Mouse (Mus musculus) limb, embryonic 14.5 days (tissue): ENCODE results near the gene Arhgef17. TPM values are rescaled to one million over a fixed set of nuclear protein-coding genes. Genes with fewer than 3 reads are reported as not detected.
A peak's percentile ranks its signal among the peaks of the same experiment; 100 is the strongest.

ENCODE experiments used
- ATAC-seq: fragments of 200-750 bp; cut with Nextera tagmentation; 2 replicates; pipeline ENCODE4 v1.8.0; 2017; ENCODE audit warnings: low read depth, moderate number of reproducible peaks, moderate TSS enrichment; ENCODE audit not compliant: low FRiP score
- DNase-seq: peaks from one replicate; pipeline ENCODE4 v3.0.0-alpha.2; 2015; ENCODE audit warnings: low spot score
- H3K27ac ChIP-seq: fragments of 300-500 bp; sonication (generic); replicated peaks from 2 replicates; pipeline ENCODE4 v1.5.1; 2014; ENCODE audit warnings: low read depth, mild to moderate bottlenecking, low read length, moderate library complexity, mixed read lengths
- H3K27me3 ChIP-seq: fragments of 300-500 bp; sonication (generic); 2 replicates; pipeline ENCODE4 v1.6.1; 2014; ENCODE audit warnings: low read length, mixed read lengths; ENCODE audit not compliant: control insufficient read depth, insufficient read depth
- H3K36me3 ChIP-seq: fragments of 300-500 bp; sonication (generic); 2 replicates; pipeline ENCODE4 v1.6.1; 2014; ENCODE audit warnings: mild to moderate bottlenecking, low read length, moderate library complexity, mixed read lengths; ENCODE audit not compliant: control insufficient read depth, insufficient read depth
- H3K4me1 ChIP-seq: fragments of 300-500 bp; sonication (generic); 2 replicates; pipeline ENCODE4 v1.6.1; 2014; ENCODE audit warnings: antibody characterized with exemption, low read length, mixed read lengths; ENCODE audit not compliant: control insufficient read depth, insufficient read depth
- H3K4me2 ChIP-seq: fragments of 300-500 bp; sonication (generic); replicated peaks from 2 replicates; pipeline ENCODE4 v1.6.1; 2014; ENCODE audit warnings: low read depth, mild to moderate bottlenecking, low read length, moderate library complexity; ENCODE audit not compliant: severe bottlenecking
- H3K4me3 ChIP-seq: fragments of 300-500 bp; sonication (generic); replicated peaks from 2 replicates; pipeline ENCODE4 v1.5.1; 2014; ENCODE audit warnings: low read length
- H3K9ac ChIP-seq: fragments of 300-500 bp; sonication (generic); 2 replicates; pipeline ENCODE4 v1.6.1; 2014; ENCODE audit warnings: mild to moderate bottlenecking, low read depth, low read length, moderate library complexity; ENCODE audit not compliant: severe bottlenecking
- H3K9me3 ChIP-seq: fragments of 300-500 bp; sonication (generic); 2 replicates; pipeline ENCODE4 v1.6.1; 2016; ENCODE audit warnings: low read length; ENCODE audit not compliant: control insufficient read depth
- POLR2A ChIP-seq: fragments of 200-500 bp; IDR thresholded peaks from 2 replicates; pipeline ENCODE4 v1.8.0; 2012; ENCODE audit warnings: inconsistent platforms, mild to moderate bottlenecking, moderate library complexity, borderline replicate concordance; ENCODE audit not compliant: insufficient read depth, insufficient read length; ENCODE audit errors: extremely low read depth
- WGBS: fragments of 180-500 bp; shearing (Covaris S2); extraction: QIAGEN DNeasy Blood & Tissue Kit; methylation state at CpG from one replicate; pipeline ENCODE4 v1.1.7; 2014; 5-methylcytosine and 5-hydroxymethylcytosine counted together
- polyA plus RNA-seq, 2 experiments: library from polyadenylated mRNA; depleted of rRNA in 1 of 2; stranded (reverse) in 1 of 2; unstranded in 1 of 2; fragments of >200 nt; fragmentation: Nextera tagmentation in 1 of 2; extraction: Ambion mirVana in 1 of 2; gene quantifications; 2 replicates each; pipeline versions ENCODE4 v1.2.1 to v1.2.3; 2012 to 2014

Gene Arhgef17
- polyA plus RNA-seq, 2 experiments: 15.4 to 42.8 TPM

GRCm38 (mm10) chr7:100902451-100903137 lies 29.3 kb downstream of the Arhgef17 start:
- Histone ChIP-seq H3K4me1 (peaks cover 2% of the 10 kb centered on the region; the same call in 1 of the 2 replicates), H3K36me3 (peaks cover 22% of the 10 kb centered on the region), H3K9me3 (no peaks in the 10 kb centered on the region), H3K27ac (no peak overlapping the region), H3K9ac (no peak overlapping the region), H3K27me3 (no peaks in the 10 kb centered on the region), H3K4me3 (no peak overlapping the region), H3K4me2 (no peak overlapping the region)
- DNase-seq: no peak
- WGBS: 80% methylated on average over 9 of the region's 9 CpGs
- no peak for TF ChIP-seq POLR2A
- ATAC-seq: no peak

GRCm38 (mm10) chr7:100897828-100898227 lies 34.1 kb downstream of the Arhgef17 start:
- Histone ChIP-seq H3K9ac (no peak overlapping the region), H3K27me3 (no peaks in the 10 kb centered on the region), H3K27ac (no peak overlapping the region), H3K36me3 (peaks cover 10% of the 10 kb centered on the region), H3K9me3 (no peaks in the 10 kb centered on the region), H3K4me3 (no peak overlapping the region), H3K4me1 (peaks cover 18% of the 10 kb centered on the region), H3K4me2 (no peak overlapping the region)
- ATAC-seq (no peak), DNase-seq (no peak)
- TF ChIP-seq POLR2A: no peak
- WGBS: 80% methylated on average over 5 of the region's 5 CpGs

- TF ChIP-seq POLR2A: no peak
- Histone ChIP-seq H3K4me3 (peak overlapping the region; percentile 51), H3K36me3 (peaks cover 12% of the 10 kb centered on the region), H3K27me3 (no peaks in the 10 kb centered on the region), H3K4me1 (peaks cover 22% of the 10 kb centered on the region), H3K4me2 (peak overlapping the region; percentile 94), H3K9me3 (no peaks in the 10 kb centered on the region), H3K27ac (no peak overlapping the region), H3K9ac (peak overlapping the region; percentile 74)
- DNase-seq: no peak
- peak; percentile 1; the same call in 1 of the 2 replicates for ATAC-seq
- 3% methylated on average over 12 of the region's 12 CpGs for WGBS
Measured at GRCm38 (mm10) chr7:100894833-100895226, 37.1 kb downstream of the Arhgef17 start.

GRCm38 (mm10) chr7:100894057-100894832 lies 37.7 kb downstream of the Arhgef17 start:
- Histone ChIP-seq H3K4me1 (peaks cover 22% of the 10 kb centered on the region), H3K27me3 (no peaks in the 10 kb centered on the region), H3K36me3 (peaks cover 18% of the 10 kb centered on the region), H3K9ac (peak overlapping the region; percentile 74), H3K4me2 (peak overlapping the region; percentile 94), H3K9me3 (no peaks in the 10 kb centered on the region), H3K27ac (0 out of 2 replicates have a peak overlapping the region, but pooled peaks have one; percentile 6), H3K4me3 (peak overlapping the region; percentile 51)
- 5% methylated on average over 37 of the region's 53 CpGs for WGBS
- ATAC-seq (peak; percentile 60), DNase-seq (no peak)
- no peak for TF ChIP-seq POLR2A

GRCm38 (mm10) chr7:100893249-100894056 lies 38.5 kb downstream of the Arhgef17 start:
- Histone ChIP-seq H3K9me3 (no peaks in the 10 kb centered on the region), H3K36me3 (peaks cover 25% of the 10 kb centered on the region), H3K9ac (peak overlapping the region; percentile 74; the same call in 1 of the 2 replicates), H3K4me1 (peaks cover 22% of the 10 kb centered on the region), H3K4me3 (peak overlapping the region; percentile 51; the same call in 1 of the 2 replicates), H3K27ac (no peak overlapping the region), H3K4me2 (peak overlapping the region; percentile 94), H3K27me3 (no peaks in the 10 kb centered on the region)
- ATAC-seq: no peak
- no peak for TF ChIP-seq POLR2A
- no peak for DNase-seq
- 70% methylated on average over 20 of the region's 20 CpGs for WGBS
